Mouse (Mus musculus): ENCODE results near the gene Syt12. TPM values are rescaled to one million over a fixed set of nuclear protein-coding genes. Genes with fewer than 3 reads are reported as not detected.

The Syt12 gene
- total and polyA plus RNA-seq, 2 experiments from 2014 or later = 7.0 to 12.2 TPM

DNA sequence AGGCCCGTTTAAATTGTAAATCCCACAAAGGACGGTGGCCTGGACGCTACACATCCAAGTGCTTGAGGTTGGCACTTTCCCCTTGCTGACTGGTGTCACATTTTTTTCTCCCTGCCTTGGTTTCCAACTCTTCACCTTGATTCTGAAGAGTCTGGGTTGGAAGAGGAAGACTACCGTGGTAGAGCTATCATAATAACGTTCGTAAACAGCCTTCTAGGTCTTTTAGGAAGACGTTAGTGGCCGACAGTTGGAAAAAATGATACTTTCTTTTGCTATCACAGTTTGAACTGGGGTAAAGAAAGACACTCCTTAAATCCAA, 78.7 kb downstream of the Syt12 start:
- peak overlapping the region; percentile 90 for H3K9ac ChIP-seq (replicated peaks; ENCODE audit: low read length, poor library complexity, severe bottlenecking)
- peak overlapping the region; percentile 88 for H3K27ac ChIP-seq (ENCODE audit: low read depth, low read length)
- no peaks in the 10 kb centered on the region for H3K9me3 ChIP-seq (ENCODE audit: low read length)
- DNase-seq (ENCODE audit: low spot score) (no peak), ATAC-seq (ENCODE audit: low FRiP score) (no peak)
- WGBS = 27% methylated on average over 8 of the region's 8 CpGs
- peak overlapping the region; percentile 93 for H3K4me2 ChIP-seq (ENCODE audit: low read depth, low read length, poor library complexity, severe bottlenecking)
- no peaks in the 10 kb centered on the region for H3K27me3 ChIP-seq (ENCODE audit: insufficient read depth, low read length)
- peak overlapping the region; percentile 97 for H3K4me3 ChIP-seq (ENCODE audit: low read depth, low read length)
- no peak for TF ChIP-seq CTCF (IDR thresholded peaks at IDR 0.05)
- peaks cover 2% of the 10 kb centered on the region; the same call in 1 of the 2 replicates for H3K4me1 ChIP-seq (ENCODE audit: insufficient read depth, low read length)
- H3K36me3 ChIP-seq (ENCODE audit: insufficient read depth, low read length) = no peaks in the 10 kb centered on the region

DNA sequence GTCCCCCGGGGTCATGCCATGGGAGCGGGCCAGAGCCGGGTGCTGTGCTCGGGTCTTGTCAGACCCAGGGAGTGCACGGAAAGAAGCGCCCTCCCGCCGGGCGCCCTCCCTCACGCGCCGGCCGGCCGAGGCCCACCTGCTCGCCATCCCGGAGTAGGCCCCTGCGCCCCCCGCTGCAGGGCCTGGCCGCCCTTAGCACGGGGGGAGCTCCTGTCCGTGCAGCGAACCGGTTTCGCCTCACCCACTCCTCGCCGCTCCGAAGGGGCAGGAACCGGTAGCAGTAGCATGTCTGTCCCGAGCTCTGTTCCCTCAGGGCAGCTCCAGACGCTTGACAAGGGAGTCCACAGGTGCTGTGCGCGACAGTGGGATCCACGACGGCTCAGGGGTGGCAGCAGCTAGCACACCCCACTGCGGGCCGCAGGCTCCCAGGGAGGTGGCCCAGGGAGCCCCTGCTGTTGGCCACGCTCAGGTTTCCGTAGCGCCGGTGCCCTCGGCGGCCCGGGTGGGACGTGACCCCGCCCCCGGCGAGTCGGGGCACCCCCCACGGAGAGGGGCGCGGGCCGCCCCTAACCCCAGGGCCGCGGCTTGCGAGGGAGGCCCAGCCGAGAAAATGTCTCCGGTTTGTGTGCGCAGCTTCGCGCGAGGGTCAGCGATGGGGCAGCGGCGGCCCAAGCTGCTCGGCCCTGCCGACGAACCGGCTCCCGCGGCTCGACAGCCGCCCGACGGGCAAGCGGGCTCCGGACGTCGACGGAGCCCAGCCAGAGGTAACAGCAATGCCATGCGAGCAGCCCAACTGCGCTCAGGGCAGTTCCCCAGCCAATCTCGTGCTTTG, 79.2 kb downstream of the Syt12 start, which contains the start of gene Kdm2a:
Gene Kdm2a (minus strand): TSS at position 488 of the 832 bp plus-strand sequence.
- WGBS = 1% methylated on average over 62 of the region's 82 CpGs
- DNase-seq (ENCODE audit: low spot score) (peak; percentile 44), ATAC-seq (ENCODE audit: low FRiP score) (peak; percentile 25)
- Histone ChIP-seq H3K36me3 (ENCODE audit: insufficient read depth, low read length) (no peaks in the 10 kb centered on the region), H3K9me3 (ENCODE audit: low read length) (no peaks in the 10 kb centered on the region), H3K4me3 (ENCODE audit: low read depth, low read length) (peak within 1 kb of the TSS; percentile 97), H3K4me2 (ENCODE audit: low read depth, low read length, poor library complexity, severe bottlenecking) (peak within 1 kb of the TSS; percentile 93), H3K27me3 (ENCODE audit: insufficient read depth, low read length) (no peaks in the 10 kb centered on the region), H3K4me1 (ENCODE audit: insufficient read depth, low read length) (peaks cover 3% of the 10 kb centered on the region; the same call in 1 of the 2 replicates), H3K9ac (replicated peaks; ENCODE audit: low read length, poor library complexity, severe bottlenecking) (peak within 1 kb of the TSS; percentile 90), H3K27ac (ENCODE audit: low read depth, low read length) (peak within 1 kb of the TSS; percentile 88)
- TF ChIP-seq CTCF (IDR thresholded peaks at IDR 0.05) = no peak

DNA sequence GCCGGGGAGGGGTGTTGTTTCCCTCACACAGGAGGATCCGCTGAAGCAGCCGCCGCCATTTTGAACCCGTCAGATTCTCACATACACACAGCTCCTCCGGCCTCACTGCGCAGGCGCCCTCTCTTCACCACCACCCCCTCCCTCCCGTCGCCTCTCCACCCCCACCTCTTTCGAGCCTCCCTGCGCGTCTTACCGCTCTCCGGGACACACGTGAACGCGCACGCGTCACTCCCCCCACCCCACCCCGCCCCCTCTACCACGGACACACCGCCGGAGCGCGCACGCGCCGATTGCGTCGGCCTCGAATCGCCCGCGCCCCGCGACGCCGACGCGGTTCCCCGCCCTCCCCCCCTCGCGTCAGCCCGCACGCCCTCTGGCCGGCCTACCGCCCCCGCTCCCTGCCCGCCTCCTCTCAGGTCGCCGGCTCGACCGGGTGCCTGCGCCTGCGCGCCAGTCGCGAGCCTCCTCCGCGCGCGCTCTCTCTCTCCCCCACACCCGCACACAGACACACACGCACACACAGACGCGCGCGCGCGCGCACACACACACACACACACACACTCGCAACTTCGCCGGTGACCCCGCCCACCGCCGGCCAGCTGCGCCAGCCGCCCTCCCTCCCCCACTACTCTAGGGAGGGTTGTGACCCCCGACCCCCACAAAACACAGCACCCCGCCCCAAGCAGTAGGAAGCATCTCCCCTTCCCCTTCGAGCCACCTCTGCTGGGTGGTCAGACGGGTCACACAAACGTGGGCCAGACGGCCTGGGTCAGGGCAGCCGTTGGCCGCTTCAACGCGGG, 80.0 kb downstream of the Syt12 start:
- Histone ChIP-seq H3K36me3 (ENCODE audit: insufficient read depth, low read length) (no peaks in the 10 kb centered on the region), H3K4me3 (ENCODE audit: low read depth, low read length) (peak overlapping the region; percentile 97), H3K27me3 (ENCODE audit: insufficient read depth, low read length) (no peaks in the 10 kb centered on the region), H3K4me1 (ENCODE audit: insufficient read depth, low read length) (peaks cover 6% of the 10 kb centered on the region; the same call in 1 of the 2 replicates), H3K4me2 (ENCODE audit: low read depth, low read length, poor library complexity, severe bottlenecking) (peak overlapping the region; percentile 93), H3K27ac (ENCODE audit: low read depth, low read length) (peak overlapping the region; percentile 88), H3K9ac (replicated peaks; ENCODE audit: low read length, poor library complexity, severe bottlenecking) (peak overlapping the region; percentile 97), H3K9me3 (ENCODE audit: low read length) (no peaks in the 10 kb centered on the region)
- ATAC-seq (ENCODE audit: low FRiP score) (peak; percentile 94), DNase-seq (ENCODE audit: low spot score) (peak; percentile 99)
- no peak for TF ChIP-seq CTCF (IDR thresholded peaks at IDR 0.05)
- WGBS = under 1% methylated on average over 47 of the region's 90 CpGs

DNA sequence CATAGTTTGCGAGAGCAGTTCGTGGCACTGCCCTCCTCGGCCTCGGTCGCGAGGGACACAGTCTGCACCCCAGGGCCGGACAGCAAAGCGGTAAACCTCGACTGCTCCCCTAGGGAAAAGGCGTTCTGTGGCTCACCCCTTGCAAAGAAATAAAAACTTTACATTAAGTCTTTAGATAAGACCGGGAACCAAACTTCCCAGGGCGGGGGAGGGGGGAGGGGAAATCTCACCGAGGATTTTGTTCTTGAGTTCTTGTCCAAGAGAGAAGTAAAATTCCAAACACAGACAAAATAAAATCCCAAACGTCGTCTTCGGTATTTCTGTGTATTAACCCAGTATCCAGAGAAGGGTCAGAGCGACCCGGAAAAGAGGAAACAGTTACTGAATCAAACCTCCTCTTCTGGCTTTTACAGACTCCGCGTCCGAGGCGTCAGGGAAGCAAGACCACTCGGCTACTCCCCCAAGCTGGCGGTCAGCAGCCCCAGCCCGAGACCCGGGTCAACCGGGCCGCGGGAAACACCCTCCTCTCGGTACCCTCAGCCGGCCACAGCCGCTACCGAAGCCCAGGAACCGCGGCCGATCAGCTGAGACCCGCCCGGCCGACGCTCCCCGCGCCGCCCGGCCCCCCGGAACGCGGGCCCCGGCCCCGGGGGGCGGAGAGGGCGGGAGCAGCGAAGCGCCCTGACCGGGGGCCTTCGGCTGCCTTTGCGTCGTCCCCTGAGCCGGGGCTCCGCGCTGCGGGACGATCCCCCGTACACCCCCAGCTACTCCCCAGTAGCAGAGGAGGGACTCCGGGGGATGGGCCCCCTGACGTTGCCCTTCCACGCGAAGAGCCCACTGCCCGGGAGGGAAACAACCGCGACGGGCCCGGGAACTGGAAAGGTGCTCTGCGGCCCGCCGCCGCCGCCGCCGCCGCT, 80.9 kb downstream of the Syt12 start:
- under 1% methylated on average over 64 of the region's 80 CpGs for WGBS
- Histone ChIP-seq H3K4me3 (ENCODE audit: low read depth, low read length) (peak overlapping the region; percentile 97), H3K36me3 (ENCODE audit: insufficient read depth, low read length) (no peaks in the 10 kb centered on the region), H3K4me1 (ENCODE audit: insufficient read depth, low read length) (peaks cover 6% of the 10 kb centered on the region; the same call in 1 of the 2 replicates), H3K27me3 (ENCODE audit: insufficient read depth, low read length) (no peaks in the 10 kb centered on the region), H3K9me3 (ENCODE audit: low read length) (no peaks in the 10 kb centered on the region), H3K4me2 (ENCODE audit: low read depth, low read length, poor library complexity, severe bottlenecking) (peak overlapping the region; percentile 73), H3K9ac (replicated peaks; ENCODE audit: low read length, poor library complexity, severe bottlenecking) (peak overlapping the region; percentile 97), H3K27ac (ENCODE audit: low read depth, low read length) (peak overlapping the region; percentile 86)
- ATAC-seq (ENCODE audit: low FRiP score) = peak; percentile 24
- no peak for TF ChIP-seq CTCF (IDR thresholded peaks at IDR 0.05)
- DNase-seq (ENCODE audit: low spot score) = peak; percentile 9

Other genes starting within 250 kb of the Syt12 start
- gene Pold4, start 245.5 kb downstream of the Syt12 start, total RNA-seq (2014; rRNA removed) = 20.9 and 37.7 TPM in 2 replicates
- gene Pold4, start 245.5 kb downstream of the Syt12 start, polyA plus RNA-seq (2015; fragmentation: Nextera tagmentation; extraction: Ambion mirVana) = 20.8 and 26.8 TPM in 2 replicates
- 40.6 and 67.7 TPM in 2 replicates for gene Ssh3, start 208.3 kb downstream of the Syt12 start, total RNA-seq (2014; rRNA removed)
- gene Ssh3, start 208.3 kb downstream of the Syt12 start, polyA plus RNA-seq (2015; fragmentation: Nextera tagmentation; extraction: Ambion mirVana) = 18.6 and 20.7 TPM in 2 replicates
- 92.2 and 106 TPM in 2 replicates for gene Ankrd13d, start 194.3 kb downstream of the Syt12 start, total RNA-seq (2014; rRNA removed)
- gene Ankrd13d, start 194.3 kb downstream of the Syt12 start, polyA plus RNA-seq (2015; fragmentation: Nextera tagmentation; extraction: Ambion mirVana) = 79.1 and 84.8 TPM in 2 replicates
- gene Grk2, start 171.2 kb downstream of the Syt12 start, total RNA-seq (2014; rRNA removed) = 152 and 257 TPM in 2 replicates
- gene Grk2, start 171.2 kb downstream of the Syt12 start, polyA plus RNA-seq (2015; fragmentation: Nextera tagmentation; extraction: Ambion mirVana) = 27.0 and 29.6 TPM in 2 replicates
- 64.9 and 103 TPM in 2 replicates for gene Kdm2a, start 79.2 kb downstream of the Syt12 start, total RNA-seq (2014; rRNA removed)
- 17.8 and 18.4 TPM in 2 replicates for gene Kdm2a, start 79.2 kb downstream of the Syt12 start, polyA plus RNA-seq (2015; fragmentation: Nextera tagmentation; extraction: Ambion mirVana)
- gene Rhod, start 38.0 kb downstream of the Syt12 start, total RNA-seq (2014; rRNA removed) = 4.3 and 6.2 TPM in 2 replicates
- gene Rhod, start 38.0 kb downstream of the Syt12 start, polyA plus RNA-seq (2015; fragmentation: Nextera tagmentation; extraction: Ambion mirVana) = 2.7 and 4.5 TPM in 2 replicates
- gene 2010003K11Rik, start 21.1 kb upstream of the Syt12 start, total RNA-seq (2014; rRNA removed) = not detected in 2 replicates
- gene 2010003K11Rik, start 21.1 kb upstream of the Syt12 start, polyA plus RNA-seq (2015; fragmentation: Nextera tagmentation; extraction: Ambion mirVana) = 0.23 TPM in 1 of 2 replicates, not detected in the other
- gene Pcx, start 33.0 kb upstream of the Syt12 start, total RNA-seq (2014; rRNA removed) = 45.1 and 57.8 TPM in 2 replicates
- 32.0 and 41.2 TPM in 2 replicates for gene Pcx, start 33.0 kb upstream of the Syt12 start, polyA plus RNA-seq (2015; fragmentation: Nextera tagmentation; extraction: Ambion mirVana)
- gene Lrfn4, start 138.2 kb upstream of the Syt12 start, total RNA-seq (2014; rRNA removed) = 164 TPM in 2 replicates
- gene Lrfn4, start 138.2 kb upstream of the Syt12 start, polyA plus RNA-seq (2015; fragmentation: Nextera tagmentation; extraction: Ambion mirVana) = 15.4 and 17.1 TPM in 2 replicates
- gene Rce1, start 148.2 kb upstream of the Syt12 start, total RNA-seq (2014; rRNA removed) = 74.9 and 85.1 TPM in 2 replicates
- 43.3 and 46.7 TPM in 2 replicates for gene Rce1, start 148.2 kb upstream of the Syt12 start, polyA plus RNA-seq (2015; fragmentation: Nextera tagmentation; extraction: Ambion mirVana)
- 0.99 and 3.0 TPM in 2 replicates for gene Gm960, start 221.2 kb upstream of the Syt12 start, total RNA-seq (2014; rRNA removed)
- gene Gm960, start 221.2 kb upstream of the Syt12 start, polyA plus RNA-seq (2015; fragmentation: Nextera tagmentation; extraction: Ambion mirVana) = 5.9 and 6.4 TPM in 2 replicates
- 138 and 154 TPM in 2 replicates for gene Sptbn2, start 233.7 kb upstream of the Syt12 start, total RNA-seq (2014; rRNA removed)
- 18.9 and 19.7 TPM in 2 replicates for gene Sptbn2, start 233.7 kb upstream of the Syt12 start, polyA plus RNA-seq (2015; fragmentation: Nextera tagmentation; extraction: Ambion mirVana)

Measured in midbrain, postnatal 0 days (tissue).